Mouse (Mus musculus) forelimb bud, embryonic 11.5 days (tissue): ENCODE results near the gene Nono.
A peak's percentile ranks its signal among the peaks of the same experiment; 100 is the strongest.

Experiments
- DNase-seq: peaks from one replicate; pipeline ENCODE4 v3.0.0-alpha.2; 2012; ENCODE audit warnings: low read depth, low spot score

Nono gene

DNA sequence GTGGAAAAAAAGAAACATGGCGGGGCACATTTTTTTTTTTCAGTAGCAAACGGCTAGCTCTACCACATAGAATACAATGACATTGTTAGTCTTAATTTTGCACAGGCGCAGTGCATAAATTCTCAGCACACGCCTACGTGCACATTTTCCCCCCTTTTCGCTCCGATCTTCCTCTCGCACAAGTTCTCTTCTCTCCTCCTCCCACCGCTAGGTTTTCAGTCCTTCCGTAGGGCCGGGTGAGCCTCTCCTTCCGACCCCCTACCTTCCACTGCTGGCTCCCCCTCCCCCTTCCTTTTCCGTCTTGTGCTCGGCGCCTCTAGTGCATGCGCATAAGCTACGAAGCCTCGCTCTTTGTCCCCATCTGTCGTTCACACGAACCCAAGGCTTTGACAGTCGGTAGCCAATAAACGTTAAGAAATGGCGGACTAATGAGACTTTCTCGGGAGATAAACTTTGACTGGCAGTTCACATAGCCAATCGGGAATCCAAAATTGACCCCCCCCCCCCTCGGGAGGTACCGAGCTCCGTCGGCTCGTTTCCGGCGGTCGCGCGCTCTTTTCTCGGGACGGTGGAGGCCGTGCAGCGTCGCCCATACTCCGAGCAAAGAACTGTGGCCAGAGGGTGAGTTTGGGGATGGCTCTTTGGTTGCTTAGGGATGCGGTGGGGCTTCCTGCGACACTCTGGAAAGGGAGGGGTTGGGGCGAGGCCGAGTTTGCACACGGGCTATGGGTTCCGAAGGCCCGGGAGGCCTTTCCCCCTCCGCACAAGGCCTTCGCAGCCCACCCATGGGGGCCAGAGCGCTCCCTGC lies at the start of gene Nono:
Gene Nono, plus strand, starts transcription at position 177 of the 808 bp plus-strand sequence.
- peak; percentile 96 for DNase-seq

DNA sequence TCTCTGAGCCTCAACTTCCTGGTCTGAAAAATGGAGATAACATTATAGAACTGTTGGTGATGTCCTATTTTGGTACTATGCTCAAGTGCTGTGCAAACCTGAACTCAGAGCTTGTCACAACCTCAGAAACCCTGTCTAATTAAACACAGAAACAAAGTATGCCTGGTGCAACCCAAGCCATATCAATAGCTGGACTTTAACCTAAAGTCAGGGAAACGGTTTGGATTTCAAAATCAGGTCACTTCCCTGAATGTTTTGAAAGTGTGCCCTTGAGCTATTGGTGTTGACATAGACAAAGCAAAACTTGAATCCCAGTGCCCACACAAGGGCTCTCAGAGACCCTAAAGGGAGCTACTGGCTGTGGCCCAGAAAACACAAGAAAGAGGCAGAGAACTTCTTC lies 49.4 kb upstream of the Nono start:
- DNase-seq: no peak

DNA sequence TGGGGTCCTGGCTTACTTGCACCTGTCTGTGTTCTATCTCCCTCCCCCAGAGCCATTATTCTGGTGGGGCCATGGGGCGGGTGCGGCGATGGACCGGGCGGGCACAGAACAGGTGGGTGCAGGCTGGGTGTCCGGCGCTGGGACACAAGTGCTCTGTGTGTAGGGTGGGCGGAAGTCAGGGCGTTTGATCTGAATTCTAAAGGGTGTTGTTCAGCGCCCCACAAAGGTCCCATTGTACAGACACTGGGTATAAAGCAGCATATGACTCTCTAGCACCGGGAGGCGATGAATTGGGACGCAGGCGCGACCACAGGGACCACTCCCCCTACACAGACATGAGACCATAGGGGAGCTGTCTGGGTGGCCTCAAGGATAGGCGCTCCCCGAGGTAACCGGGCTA lies 45.7 kb upstream of the Nono start:
- DNase-seq: no peak

DNA sequence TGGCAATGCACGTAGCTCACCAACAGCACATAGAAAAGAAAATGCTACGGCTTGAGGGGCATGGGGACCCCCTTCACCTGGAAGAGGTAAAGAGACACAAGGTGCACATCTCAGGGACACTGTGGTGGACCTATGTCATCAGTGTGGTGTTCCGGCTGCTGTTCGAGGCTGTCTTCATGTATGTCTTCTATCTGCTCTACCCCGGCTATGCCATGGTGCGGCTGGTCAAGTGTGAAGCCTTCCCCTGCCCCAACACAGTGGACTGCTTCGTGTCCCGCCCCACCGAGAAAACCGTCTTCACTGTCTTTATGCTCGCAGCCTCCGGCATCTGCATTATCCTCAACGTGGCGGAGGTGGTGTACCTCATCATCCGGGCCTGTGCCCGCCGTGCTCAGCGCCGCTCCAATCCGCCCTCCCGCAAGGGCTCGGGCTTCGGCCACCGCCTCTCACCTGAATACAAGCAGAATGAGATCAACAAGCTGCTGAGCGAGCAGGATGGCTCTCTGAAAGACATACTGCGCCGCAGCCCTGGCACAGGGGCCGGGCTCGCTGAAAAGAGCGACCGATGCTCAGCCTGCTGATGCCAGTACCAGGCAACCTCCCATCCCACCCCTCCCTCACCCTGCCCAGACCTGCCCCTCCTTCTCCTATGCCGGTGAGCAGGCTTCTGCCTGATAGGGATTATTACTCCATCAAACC lies 44.5 kb upstream of the Nono start:
- no peak for DNase-seq

DNA sequence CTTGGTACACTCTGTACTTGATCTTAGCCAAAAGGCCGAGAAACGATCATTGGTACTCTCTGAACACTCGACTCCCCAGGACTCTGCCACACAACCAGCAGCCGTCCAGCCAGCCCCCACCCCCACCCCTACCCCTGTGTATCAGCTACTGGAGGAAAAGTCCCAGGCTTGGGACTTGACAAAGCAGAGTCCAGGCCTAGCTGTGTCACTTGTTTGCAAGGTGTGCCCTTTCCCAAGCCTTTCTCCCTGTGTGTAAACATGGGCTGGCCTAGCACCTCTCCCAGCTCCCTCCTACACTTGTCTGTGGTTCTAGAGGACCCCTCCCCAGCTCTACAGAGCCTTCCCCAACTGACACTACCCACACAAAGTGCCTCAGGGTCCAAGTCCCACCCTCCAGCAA lies 42.9 kb upstream of the Nono start:
- DNase-seq: no peak

DNA sequence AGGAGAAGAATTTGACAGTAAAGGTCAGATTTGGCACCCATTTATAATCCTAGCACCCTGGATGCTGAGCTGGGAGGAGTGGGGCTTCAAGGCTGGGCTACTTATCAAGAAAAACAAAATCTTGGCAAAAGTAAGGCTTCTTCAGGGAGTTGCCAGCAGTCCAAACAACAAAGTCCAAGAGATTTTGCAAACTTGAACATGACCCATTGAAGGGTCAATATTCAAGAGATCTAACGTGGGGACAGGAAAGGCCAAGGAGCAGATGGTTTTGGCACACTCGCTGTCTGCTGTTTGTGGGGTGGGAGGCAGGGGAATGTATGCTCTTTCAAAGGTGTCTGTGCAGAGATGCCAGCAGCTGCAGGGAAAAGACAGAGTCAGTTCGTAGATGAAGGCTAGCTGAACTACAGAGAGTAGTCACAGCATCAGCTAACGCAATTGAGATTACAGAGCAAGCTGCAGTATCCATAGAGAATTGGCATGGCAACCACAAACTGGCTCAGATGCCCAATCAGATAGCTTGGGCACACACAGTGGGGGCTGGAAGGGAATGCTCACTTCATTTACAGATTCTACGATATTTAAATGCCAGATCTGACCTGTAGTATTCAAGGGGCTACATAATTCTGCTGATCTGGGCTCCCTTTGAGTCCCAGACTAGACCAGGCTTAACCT lies 40.1 kb upstream of the Nono start:
- no peak for DNase-seq

DNA sequence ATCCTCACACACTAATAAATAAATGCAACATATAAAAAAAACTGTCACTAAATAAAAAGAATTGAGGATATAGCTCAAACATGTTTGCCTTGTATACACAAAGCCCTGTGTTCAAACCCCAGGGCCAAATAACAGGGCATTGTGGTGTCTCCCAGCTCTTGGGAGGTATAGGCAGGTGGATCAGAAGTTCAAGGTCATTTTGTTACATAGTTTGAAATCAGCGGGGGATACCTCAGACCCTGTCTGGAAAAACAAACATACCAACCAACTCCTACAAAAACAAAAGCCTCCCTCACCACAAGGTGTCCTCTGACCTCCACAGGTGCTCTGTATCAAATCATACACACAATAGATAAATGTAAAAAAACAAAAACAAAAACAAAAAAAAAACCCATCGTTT lies 34.8 kb upstream of the Nono start:
- DNase-seq: no peak

DNA sequence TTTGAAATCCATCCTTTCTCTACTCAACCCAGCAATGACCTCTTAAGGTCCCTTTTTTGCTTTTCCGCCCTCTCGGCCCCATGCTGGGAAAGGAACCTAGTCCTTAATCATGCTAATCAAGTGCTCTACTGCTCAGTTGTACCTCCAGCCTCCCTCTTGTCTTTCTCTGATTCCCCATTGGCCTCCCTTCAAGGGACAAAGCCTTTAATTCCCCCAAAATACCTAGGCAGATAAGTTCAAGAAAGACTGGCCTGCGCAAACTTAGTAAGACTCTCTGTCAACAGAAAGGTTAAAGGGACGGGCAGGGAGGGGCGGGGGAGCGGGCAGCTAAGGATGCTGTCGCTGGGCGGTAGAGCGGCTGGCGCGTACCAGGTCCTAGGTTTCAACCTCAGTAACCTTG lies 32.7 kb upstream of the Nono start:
- DNase-seq: no peak

DNA sequence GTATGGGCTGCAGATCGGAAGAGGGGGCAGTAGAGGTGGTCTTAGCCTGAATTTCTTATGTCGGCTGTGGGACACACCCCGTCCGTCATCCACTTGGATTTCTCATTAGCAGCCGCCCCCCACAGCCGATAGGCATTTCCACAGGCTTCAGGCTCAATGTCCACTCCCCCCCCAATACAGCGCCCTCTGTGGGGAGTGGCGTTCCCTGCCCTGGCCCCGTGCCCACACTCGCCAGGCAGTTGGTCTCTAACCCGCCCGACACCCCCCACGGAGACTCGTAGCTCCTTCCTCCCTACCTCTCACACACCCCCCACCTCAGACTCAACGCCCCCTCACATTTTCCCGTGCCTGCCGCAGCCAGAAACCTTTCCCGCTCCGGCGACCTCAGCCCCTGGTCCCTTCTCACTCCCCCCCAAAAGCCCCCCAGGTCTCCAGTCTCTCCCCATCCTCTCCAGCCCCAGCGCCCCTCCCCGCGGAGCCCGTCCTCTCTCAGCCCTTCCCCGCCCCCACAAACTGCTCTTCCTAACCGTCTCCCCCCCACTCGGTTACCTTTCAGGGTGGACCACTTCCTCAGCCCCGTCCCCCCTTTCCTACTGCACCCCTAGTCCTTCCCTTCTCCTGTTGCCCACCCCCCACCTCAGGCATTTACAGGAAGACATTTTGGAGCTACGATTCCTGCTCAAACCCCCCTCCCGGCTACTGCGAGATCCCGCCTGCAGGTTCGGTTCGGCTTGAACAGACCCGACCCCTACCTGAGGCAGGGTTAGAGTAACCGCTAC lies 10.0 kb upstream of the Nono start:
- no peak for DNase-seq

DNA sequence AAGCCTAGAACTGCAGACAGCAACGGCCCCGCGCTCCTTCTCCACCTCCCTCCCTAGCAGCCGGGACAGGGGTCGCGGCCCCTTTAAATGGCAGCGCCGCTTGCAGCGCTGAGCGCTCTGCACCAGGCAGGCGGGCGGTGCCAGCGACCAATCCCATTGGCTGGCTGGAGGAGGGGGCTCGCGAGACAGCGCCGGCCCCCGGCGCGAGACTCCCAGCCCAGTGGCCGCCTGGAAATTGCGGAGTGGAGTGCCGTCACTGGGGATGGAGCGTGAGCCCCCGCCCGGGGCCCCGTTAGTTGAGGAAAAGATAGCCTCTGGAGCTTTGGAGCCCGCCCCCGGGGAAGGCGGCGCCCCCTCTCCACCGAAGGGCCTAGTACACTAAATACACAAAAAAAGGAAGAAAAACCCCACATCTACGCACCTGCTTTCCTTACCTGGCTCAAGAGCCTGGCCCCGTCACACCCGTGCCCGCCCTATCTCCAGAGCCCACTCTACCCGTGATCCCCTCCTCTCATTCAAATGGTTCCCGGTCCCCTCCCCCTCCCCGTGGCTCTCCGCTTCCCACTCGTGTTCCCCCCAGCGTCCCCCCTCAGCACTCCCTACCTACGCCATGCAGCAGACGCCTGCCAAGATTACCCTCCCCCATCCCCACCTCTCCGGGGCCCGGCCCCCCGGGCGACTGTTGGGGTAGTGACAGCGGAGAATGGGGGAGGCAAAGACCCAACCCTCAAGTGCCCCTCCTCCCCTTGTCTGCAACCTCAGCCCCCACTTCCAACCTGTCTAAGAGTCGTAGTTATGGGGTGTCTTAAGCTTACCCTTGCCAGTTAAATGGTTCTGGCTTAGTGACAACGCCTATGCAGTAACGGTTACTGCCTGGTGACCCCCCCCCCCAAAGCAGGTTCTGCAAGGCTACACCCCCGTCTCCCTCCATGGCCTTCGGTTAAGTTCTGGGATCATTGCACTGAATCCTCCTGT lies 9.1 kb upstream of the Nono start:
- peak; percentile 84 for DNase-seq

DNA sequence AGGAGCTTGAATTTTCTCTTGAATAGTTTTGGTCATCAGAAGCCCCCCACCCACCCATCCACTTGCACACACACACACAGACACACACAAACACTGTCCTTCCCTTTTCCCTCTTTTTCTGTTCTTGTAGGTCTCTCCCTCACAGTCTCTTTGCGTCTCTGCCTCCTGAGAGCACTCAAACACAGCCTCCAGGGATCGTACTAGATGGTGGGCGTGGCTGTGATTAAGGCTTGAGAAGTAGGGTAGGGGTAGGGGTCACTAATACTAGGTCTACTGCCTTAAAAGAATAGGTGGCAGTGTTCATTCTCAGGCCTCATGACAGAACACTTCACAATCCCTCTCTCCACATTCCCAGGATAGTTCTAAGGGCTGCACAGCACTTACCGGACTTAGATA lies 8.4 kb upstream of the Nono start, which contains the start of gene Zmym3:
Gene Zmym3, minus strand, starts transcription at position 150 of the 396 bp plus-strand sequence.
- DNase-seq: no peak

DNA sequence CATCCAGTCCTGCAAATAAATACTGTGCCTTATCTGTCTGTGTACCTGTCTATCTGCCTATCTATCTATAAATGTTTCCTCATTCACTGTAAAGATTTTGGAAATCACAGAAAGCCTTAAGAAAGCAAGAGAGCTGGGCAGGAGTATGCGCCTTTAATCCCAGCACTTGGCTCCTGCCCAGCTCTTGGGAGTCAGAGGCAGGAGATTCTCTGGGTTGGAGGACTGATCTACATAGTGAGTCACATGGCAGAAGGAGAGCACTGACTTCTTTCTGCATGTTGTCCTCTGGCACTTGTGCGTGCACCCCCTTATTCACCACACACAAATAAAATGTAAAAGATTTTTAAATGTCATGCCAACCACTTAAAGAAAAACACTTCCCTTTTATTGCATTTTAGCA lies 5.7 kb upstream of the Nono start:
- no peak for DNase-seq

DNA sequence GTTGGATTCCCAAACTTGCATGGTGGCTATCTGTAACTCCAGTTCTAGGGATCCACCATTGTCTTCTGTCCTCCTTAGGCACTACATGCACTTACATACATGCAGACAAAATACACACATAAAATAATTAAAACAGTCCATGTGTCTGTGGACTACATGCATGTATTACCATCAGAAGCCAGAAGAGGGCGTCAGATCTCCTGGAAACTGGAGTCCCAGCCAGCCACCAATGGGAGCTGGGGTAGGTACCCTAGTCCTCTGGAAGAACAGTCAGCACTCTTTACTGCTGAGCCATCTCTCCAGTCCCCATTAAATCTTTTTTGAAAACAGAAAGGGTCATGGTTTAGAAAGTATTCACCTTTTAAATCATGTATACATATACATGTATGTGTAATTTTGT lies 1.3 kb upstream of the Nono start:
- DNase-seq: no peak

DNA sequence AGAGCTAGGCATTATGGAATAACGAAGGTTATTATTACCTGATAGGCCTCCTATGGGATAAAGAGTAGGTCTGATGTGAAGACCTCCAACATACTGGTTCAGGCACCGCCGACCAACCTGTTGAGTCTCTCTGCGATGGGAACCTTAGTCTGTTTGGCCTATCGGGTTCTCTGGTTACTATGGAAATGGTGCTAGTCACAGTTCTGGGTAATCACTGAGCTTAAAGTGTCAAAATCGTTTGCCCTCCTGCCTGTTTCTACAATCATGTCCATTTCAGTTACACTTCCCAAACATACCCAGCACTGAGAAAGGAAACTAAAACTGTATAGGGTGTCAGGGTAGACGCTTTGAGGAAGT lies 355 bp upstream of the Nono start:
- DNase-seq: no peak

DNA sequence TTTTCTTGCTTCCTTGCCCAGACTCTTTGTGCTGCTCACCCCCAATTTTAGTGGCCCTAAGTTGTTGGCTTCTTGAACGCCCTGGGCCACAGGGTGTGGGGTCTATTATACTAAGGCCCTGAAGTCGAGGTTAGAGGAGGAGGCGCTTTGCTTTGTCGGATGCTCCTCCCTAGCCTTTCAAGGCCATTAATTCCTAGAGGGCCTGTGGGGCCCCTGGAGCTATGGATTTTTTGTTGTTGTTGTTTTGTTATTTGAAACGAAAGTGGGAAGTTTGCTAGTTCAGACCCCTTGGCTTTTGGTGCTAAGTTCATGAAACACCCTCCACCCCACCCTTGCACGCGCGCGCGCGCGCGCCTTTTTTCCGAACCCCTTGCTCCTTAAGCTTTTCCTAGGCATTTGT lies 858 bp downstream of the Nono start:
- DNase-seq: peak; percentile 43

DNA sequence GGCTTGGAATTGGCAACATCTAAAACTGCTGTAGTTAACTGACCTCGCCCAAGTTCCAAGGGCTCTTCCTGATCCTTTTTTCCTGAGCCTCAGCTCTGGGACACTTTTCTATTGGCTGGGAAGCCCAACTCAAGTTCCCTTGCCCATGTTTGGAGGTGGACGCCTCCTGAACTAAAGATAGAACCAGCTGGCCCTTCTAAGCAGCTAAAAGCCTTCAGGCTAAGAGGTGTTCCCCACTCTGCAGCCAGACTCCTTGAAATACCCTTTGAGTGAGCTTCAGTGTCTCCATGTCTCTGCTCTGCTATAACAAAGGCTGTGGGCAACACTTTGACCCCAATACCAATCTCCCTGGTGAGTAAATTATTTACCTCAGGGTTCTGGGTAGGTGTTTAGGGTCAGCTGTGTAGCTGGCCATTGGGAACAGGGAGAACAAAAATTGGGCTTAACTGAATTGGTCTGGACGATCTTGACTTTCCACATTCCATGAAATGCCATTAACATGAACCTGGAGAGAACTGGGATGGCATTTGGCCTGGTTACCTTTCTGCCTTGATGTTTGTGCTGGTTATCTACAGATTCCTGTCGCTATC lies 19.9 kb downstream of the Nono start, which contains the start of gene Itgb1bp2:
Gene Itgb1bp2, plus strand, starts transcription at position 203 of the 590 bp plus-strand sequence.
- DNase-seq: no peak

DNA sequence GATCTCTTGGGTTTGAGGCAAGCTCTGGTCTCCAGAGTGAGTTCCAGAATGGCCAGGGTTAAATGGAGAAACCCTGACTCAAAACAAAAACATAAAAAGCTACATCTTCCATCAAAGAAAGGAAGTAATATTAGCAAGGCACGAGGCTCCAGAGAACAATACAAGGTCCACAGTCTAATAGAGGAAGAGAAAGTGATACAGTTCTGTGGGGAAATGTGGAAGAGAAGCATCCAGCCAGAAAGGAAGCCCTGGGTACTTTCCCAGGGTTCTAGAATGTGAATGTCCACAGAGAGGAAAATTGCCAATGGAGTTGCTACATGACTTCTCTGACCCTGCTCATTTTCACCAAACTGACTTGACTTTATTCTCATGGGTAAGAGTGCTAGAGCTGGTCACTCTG lies 22.0 kb downstream of the Nono start:
- no peak for DNase-seq

DNA sequence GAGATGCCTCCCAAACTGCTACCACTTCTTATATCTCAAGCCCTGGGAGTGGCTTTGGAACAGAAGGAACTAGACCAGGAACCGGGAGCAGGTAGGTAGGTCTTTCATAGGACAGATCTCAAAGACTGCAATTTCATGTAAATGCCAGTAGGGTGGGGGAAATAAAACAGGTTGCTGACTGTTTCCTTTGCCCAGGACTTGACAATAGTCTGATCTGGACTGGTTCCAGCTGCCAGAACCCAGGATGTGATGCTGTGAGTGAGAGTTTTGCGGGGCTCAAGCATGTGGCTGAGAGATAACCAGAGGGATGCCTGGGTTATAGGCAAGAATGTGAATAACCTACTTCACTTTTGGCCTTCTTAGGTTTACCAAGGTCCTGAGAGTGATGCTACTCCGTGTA lies 22.5 kb downstream of the Nono start:
- DNase-seq: no peak

DNA sequence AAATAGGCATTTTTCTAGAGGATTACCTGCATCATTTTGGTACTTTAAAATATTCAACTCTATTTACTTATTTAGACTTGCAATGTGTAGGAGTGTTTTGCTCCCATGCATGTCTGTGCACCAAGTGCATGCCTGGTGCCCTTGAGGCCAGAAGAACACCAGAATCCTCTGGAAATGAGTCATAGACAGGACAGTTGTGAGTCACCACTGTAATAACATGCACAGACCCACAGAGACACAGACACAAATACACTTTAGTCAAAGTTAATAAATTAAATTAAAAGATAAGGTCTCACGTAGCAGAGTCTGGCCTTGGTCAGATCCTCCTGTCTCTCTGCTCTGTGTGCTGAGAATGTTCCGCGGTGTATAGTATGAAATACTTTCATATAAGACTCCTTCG lies 43.1 kb downstream of the Nono start:
- no peak for DNase-seq

DNA sequence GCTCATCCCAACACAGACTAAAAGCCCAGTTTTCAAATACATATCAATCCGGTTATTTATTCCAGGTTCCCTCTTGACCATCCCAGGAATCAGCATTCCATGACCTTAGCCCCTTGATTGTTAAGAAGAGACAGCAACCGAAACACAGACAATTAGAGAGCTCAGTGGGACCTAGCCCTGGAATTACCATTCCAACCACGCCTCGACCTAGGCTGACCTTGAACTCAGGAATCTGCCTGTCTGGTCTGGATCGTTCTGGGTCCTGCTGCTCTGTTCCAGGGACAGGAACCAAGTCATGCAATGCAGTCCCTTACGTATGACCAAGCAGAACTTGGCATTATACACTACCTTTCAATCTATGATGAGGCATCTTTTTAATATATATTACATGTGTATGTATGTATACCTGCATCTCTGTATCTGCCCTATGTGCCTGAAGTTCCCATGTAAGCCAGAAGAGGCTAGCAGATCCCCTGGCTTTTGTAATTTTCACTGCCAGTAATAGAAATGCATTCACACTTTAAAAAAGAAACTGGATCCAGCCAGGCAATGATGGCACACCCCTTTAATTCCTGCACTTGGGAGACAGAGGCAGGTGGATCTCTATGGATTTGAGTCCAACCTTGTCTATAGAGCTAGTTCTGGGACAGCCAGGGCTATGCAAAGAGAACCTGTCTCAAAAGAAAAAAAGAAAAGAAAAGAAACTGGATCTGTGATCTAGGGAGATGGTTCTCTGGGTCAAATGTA lies 52.7 kb downstream of the Nono start:
- no peak for DNase-seq
